Mouse (Mus musculus) limb, embryonic 14.5 days (tissue): Measurements from ENCODE around the gene Lpp. TPM values are rescaled to one million over a fixed set of nuclear protein-coding genes. Genes with fewer than 3 reads are reported as not detected.

Experiments
- ATAC-seq: fragments of 200-750 bp; cut with Nextera tagmentation; 2 replicates; pipeline ENCODE4 v1.8.0; 2017; ENCODE audit warnings: low read depth, moderate number of reproducible peaks, moderate TSS enrichment; ENCODE audit not compliant: low FRiP score
- DNase-seq: peaks from one replicate; pipeline ENCODE4 v3.0.0-alpha.2; 2015; ENCODE audit warnings: low spot score
- H3K27ac ChIP-seq: fragments of 300-500 bp; sonication (generic); replicated peaks from 2 replicates; pipeline ENCODE4 v1.5.1; 2014; ENCODE audit warnings: low read depth, mild to moderate bottlenecking, low read length, moderate library complexity, mixed read lengths
- H3K27me3 ChIP-seq: fragments of 300-500 bp; sonication (generic); 2 replicates; pipeline ENCODE4 v1.6.1; 2014; ENCODE audit warnings: low read length, mixed read lengths; ENCODE audit not compliant: control insufficient read depth, insufficient read depth
- H3K36me3 ChIP-seq: fragments of 300-500 bp; sonication (generic); 2 replicates; pipeline ENCODE4 v1.6.1; 2014; ENCODE audit warnings: mild to moderate bottlenecking, low read length, moderate library complexity, mixed read lengths; ENCODE audit not compliant: control insufficient read depth, insufficient read depth
- H3K4me1 ChIP-seq: fragments of 300-500 bp; sonication (generic); 2 replicates; pipeline ENCODE4 v1.6.1; 2014; ENCODE audit warnings: antibody characterized with exemption, low read length, mixed read lengths; ENCODE audit not compliant: control insufficient read depth, insufficient read depth
- H3K4me2 ChIP-seq: fragments of 300-500 bp; sonication (generic); replicated peaks from 2 replicates; pipeline ENCODE4 v1.6.1; 2014; ENCODE audit warnings: low read depth, mild to moderate bottlenecking, low read length, moderate library complexity; ENCODE audit not compliant: severe bottlenecking
- H3K4me3 ChIP-seq: fragments of 300-500 bp; sonication (generic); replicated peaks from 2 replicates; pipeline ENCODE4 v1.5.1; 2014; ENCODE audit warnings: low read length
- H3K9ac ChIP-seq: fragments of 300-500 bp; sonication (generic); 2 replicates; pipeline ENCODE4 v1.6.1; 2014; ENCODE audit warnings: mild to moderate bottlenecking, low read depth, low read length, moderate library complexity; ENCODE audit not compliant: severe bottlenecking
- H3K9me3 ChIP-seq: fragments of 300-500 bp; sonication (generic); 2 replicates; pipeline ENCODE4 v1.6.1; 2016; ENCODE audit warnings: low read length; ENCODE audit not compliant: control insufficient read depth
- POLR2A ChIP-seq: fragments of 200-500 bp; IDR thresholded peaks from 2 replicates; pipeline ENCODE4 v1.8.0; 2012; ENCODE audit warnings: inconsistent platforms, mild to moderate bottlenecking, moderate library complexity, borderline replicate concordance; ENCODE audit not compliant: insufficient read depth, insufficient read length; ENCODE audit errors: extremely low read depth
- WGBS: fragments of 180-500 bp; shearing (Covaris S2); extraction: QIAGEN DNeasy Blood & Tissue Kit; methylation state at CpG from one replicate; pipeline ENCODE4 v1.1.7; 2014; 5-methylcytosine and 5-hydroxymethylcytosine counted together
- polyA plus RNA-seq, 2 experiments: library from polyadenylated mRNA; depleted of rRNA in 1 of 2; stranded (reverse) in 1 of 2; unstranded in 1 of 2; fragments of >200 nt; fragmentation: Nextera tagmentation in 1 of 2; extraction: Ambion mirVana in 1 of 2; gene quantifications; 2 replicates each; pipeline versions ENCODE4 v1.2.1 to v1.2.3; 2012 to 2014

Gene Lpp
- polyA plus RNA-seq, 2 experiments: 15.1 to 46.7 TPM

GRCm38 (mm10) chr16:24766051-24766450 lies 372.7 kb downstream of the Lpp start:
- ATAC-seq: no peak
- no peaks in the 10 kb centered on the region for H3K27me3 ChIP-seq
- no peak overlapping the region for H3K27ac ChIP-seq
- TF ChIP-seq POLR2A: no peak
- WGBS: 92% methylated on average over 3 of the region's 3 CpGs
- no peaks in the 10 kb centered on the region for H3K9me3 ChIP-seq
- no peaks in the 10 kb centered on the region for H3K4me1 ChIP-seq
- DNase-seq: no peak
- H3K4me3 ChIP-seq: no peak overlapping the region
- peaks cover 12% of the 10 kb centered on the region for H3K36me3 ChIP-seq
- H3K4me2 ChIP-seq: no peak overlapping the region
- no peak overlapping the region for H3K9ac ChIP-seq

- peaks cover 10% of the 10 kb centered on the region for H3K36me3 ChIP-seq
- no peak overlapping the region for H3K4me3 ChIP-seq
- H3K27me3 ChIP-seq: no peaks in the 10 kb centered on the region
- WGBS: 70% methylated on average over 2 of the region's 2 CpGs
- H3K9me3 ChIP-seq: no peaks in the 10 kb centered on the region
- DNase-seq: no peak
- no peak overlapping the region for H3K4me2 ChIP-seq
- no peaks in the 10 kb centered on the region for H3K4me1 ChIP-seq
- no peak for TF ChIP-seq POLR2A
- no peak overlapping the region for H3K9ac ChIP-seq
- no peak overlapping the region for H3K27ac ChIP-seq
- ATAC-seq: no peak
Observed at GRCm38 (mm10) chr16:24766596-24766995, 373.3 kb downstream of the Lpp start.

GRCm38 (mm10) chr16:24777053-24777452 lies 383.7 kb downstream of the Lpp start:
- no peaks in the 10 kb centered on the region for H3K4me1 ChIP-seq
- no peak for TF ChIP-seq POLR2A
- H3K4me3 ChIP-seq: no peak overlapping the region
- ATAC-seq (no peak), DNase-seq (no peak)
- WGBS: 91% methylated on average over 2 of the region's 2 CpGs
- no peaks in the 10 kb centered on the region for H3K9me3 ChIP-seq
- no peak overlapping the region for H3K27ac ChIP-seq
- H3K27me3 ChIP-seq: no peaks in the 10 kb centered on the region
- no peaks in the 10 kb centered on the region for H3K36me3 ChIP-seq
- H3K9ac ChIP-seq: no peak overlapping the region
- H3K4me2 ChIP-seq: no peak overlapping the region

DNA sequence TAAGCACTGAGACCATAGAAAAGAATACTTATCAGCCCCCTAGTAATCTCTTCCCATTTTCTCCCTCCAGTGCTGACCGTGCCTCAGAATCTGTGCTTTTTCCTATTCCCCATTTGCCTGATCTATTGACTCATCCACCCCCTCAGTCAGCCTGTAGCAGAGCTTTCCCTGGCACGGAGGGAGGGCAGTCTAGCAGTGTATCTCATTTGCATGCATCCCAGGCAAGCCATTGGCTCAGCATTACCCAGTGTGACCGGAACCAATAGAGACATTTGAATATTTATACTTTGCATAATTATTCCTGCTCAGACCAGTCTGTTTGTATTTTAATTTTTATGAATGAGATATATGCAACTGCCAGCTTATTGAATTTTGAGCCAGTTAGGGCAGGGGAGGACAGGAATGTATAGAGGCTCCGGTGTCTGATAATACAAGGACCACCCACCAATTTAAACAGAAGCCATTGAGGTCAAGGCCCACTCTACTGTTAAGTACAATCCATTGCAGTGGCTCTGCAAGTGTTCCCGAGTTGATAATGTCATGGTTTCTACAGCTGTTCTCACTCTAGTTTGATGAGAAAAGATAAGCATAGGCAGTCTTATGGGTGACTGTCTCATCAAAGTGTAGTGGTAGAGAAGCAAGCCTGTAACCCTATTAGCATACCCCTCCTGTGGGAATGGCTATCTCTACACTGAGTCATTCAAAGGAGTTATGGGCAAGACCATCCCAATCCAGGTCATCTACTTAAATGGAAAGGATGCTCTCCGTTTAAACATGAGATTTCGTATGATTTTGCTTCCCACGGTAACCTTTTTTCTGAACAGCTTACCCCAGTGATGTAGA lies 385.3 kb downstream of the Lpp start:
- Histone ChIP-seq H3K9ac (no peak overlapping the region), H3K4me3 (no peak overlapping the region), H3K27ac (no peak overlapping the region), H3K9me3 (no peaks in the 10 kb centered on the region), H3K4me1 (no peaks in the 10 kb centered on the region), H3K36me3 (no peaks in the 10 kb centered on the region), H3K27me3 (no peaks in the 10 kb centered on the region), H3K4me2 (no peak overlapping the region)
- TF ChIP-seq POLR2A: no peak
- DNase-seq (no peak), ATAC-seq (no peak)
- WGBS: 85% methylated on average over 8 of the region's 8 CpGs

- Histone ChIP-seq H3K9ac (no peak overlapping the region), H3K36me3 (no peaks in the 10 kb centered on the region), H3K9me3 (no peaks in the 10 kb centered on the region), H3K27me3 (no peaks in the 10 kb centered on the region), H3K27ac (no peak overlapping the region), H3K4me1 (no peaks in the 10 kb centered on the region), H3K4me2 (no peak overlapping the region), H3K4me3 (no peak overlapping the region)
- ATAC-seq: no peak
- 68% methylated on average over 7 of the region's 7 CpGs for WGBS
- no peak for TF ChIP-seq POLR2A
- peak; percentile 29 for DNase-seq
Observed at GRCm38 (mm10) chr16:24780545-24780944, 387.2 kb downstream of the Lpp start.
